Mouse (Mus musculus): ENCODE measurements around the gene Olfr722. TPM values are rescaled to one million over a fixed set of nuclear protein-coding genes. Genes with fewer than 3 reads are reported as not detected.
"Not testable (repeated sequence)": the region's sequence is repeated elsewhere in the genome, so short reads cannot be mapped to it uniquely, and the experiment has no call there.

Gene Olfr722
- not detected for polyA plus RNA-seq (2017; shearing (Covaris generic))

DNA sequence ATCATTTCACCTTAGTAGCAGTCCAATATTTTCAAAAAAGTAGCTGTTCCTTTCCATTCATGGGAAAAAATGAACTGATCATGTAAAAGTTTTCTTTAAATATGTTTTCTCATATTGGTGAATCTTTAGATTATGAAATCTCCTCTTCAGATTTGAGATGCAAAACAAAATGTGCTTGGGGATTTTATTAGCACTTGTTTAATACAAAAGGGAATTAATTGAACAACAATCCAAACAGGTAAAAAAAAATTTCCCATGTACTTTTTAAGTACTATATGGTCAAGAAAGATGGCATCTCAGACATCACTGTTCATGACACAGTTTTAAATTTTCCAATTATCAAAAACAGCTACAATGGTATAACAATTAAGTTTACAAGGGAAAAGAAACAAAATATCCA, at the start of gene Olfr722:
TSS of gene Olfr722 (minus strand) at position 101 of the 400 bp plus-strand sequence.
- no peak for ATAC-seq

- ATAC-seq = not testable (repeated sequence)
Measured at GRCm38 (mm10) chr14:49931687-49932086, 29.9 kb upstream of the Olfr722 start, which contains the start of gene Olfr723. Gene Olfr723, minus strand, starts transcription at chr14:49931787.

DNA sequence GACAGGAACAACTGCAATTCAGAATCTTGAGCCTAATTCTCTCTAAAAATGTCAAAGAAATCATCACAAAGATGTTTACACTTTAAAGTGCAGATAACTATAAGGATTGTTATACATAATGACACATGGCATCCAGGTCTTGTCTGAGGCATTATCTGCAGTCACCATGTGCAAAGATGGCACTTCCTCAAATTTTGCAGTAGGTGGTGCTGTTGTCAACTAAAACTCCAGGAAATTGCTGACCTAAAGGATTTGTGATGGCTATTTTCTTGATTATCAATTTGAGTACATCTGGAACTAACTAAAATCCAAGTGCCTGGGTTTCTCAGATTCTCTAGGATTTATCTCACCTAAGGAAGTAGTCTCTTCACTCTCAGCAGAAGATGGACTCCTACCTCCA, 41.4 kb downstream of the Olfr722 start:
- ATAC-seq = no peak

Other genes with a start within 250 kb of the Olfr722 start
- gene Armh4, start 118.6 kb downstream of the Olfr722 start, polyA plus RNA-seq (2017; shearing (Covaris generic)) = not detected
- gene Olfr723, start 29.8 kb upstream of the Olfr722 start, polyA plus RNA-seq (2017; shearing (Covaris generic)) = not detected
- not detected for gene Olfr724, start 61.3 kb upstream of the Olfr722 start, polyA plus RNA-seq (2017; shearing (Covaris generic))
- not detected for gene Olfr725, start 138.4 kb upstream of the Olfr722 start, polyA plus RNA-seq (2017; shearing (Covaris generic))
- gene Olfr726, start 189.0 kb upstream of the Olfr722 start, polyA plus RNA-seq (2017; shearing (Covaris generic)) = not detected
- gene Olfr727, start 221.2 kb upstream of the Olfr722 start, polyA plus RNA-seq (2017; shearing (Covaris generic)) = under 1 TPM in 1 of 2 experiments, not detected in 1; 0.21 TPM
- not detected for gene Olfr728, start 240.7 kb upstream of the Olfr722 start, polyA plus RNA-seq (2017; shearing (Covaris generic))